Mouse (Mus musculus) midbrain, embryonic 16.5 days (tissue): ENCODE measurements around the gene Bend4. TPM values are rescaled to one million over a fixed set of nuclear protein-coding genes. Genes with fewer than 3 reads are reported as not detected.

Source experiments
- ATAC-seq: fragments of 200-750 bp; cut with Nextera tagmentation; 2 replicates; pipeline ENCODE4 v1.8.0; 2017; ENCODE audit warnings: moderate TSS enrichment
- H3K27ac ChIP-seq: fragments of 300-500 bp; sonication (generic); 2 replicates; pipeline ENCODE4 v1.5.1; 2014; ENCODE audit warnings: mild to moderate bottlenecking, low read length, mixed read lengths
- H3K27me3 ChIP-seq: fragments of 300-500 bp; sonication (generic); 2 replicates; pipeline ENCODE4 v1.6.1; 2014; ENCODE audit warnings: low read depth, low read length, mixed read lengths; ENCODE audit not compliant: control insufficient read depth, insufficient read depth
- H3K36me3 ChIP-seq: fragments of 300-500 bp; sonication (generic); 2 replicates; pipeline ENCODE4 v1.6.1; 2014; ENCODE audit warnings: mild to moderate bottlenecking, low read length, moderate library complexity, mixed read lengths; ENCODE audit not compliant: control insufficient read depth, insufficient read depth
- H3K4me1 ChIP-seq: fragments of 300-500 bp; sonication (generic); 2 replicates; pipeline ENCODE4 v1.6.1; 2014; ENCODE audit warnings: mild to moderate bottlenecking, low read length, mixed read lengths; ENCODE audit not compliant: control insufficient read depth, insufficient read depth
- H3K4me2 ChIP-seq: fragments of 300-500 bp; sonication (generic); 2 replicates; pipeline ENCODE4 v1.6.1; 2014; ENCODE audit warnings: mild to moderate bottlenecking, low read length, mixed read lengths
- H3K4me3 ChIP-seq: fragments of 300-500 bp; sonication (generic); 2 replicates; pipeline ENCODE4 v1.5.1; 2014; ENCODE audit warnings: low read depth, mild to moderate bottlenecking, low read length, moderate library complexity, mixed read lengths
- H3K9ac ChIP-seq: fragments of 300-500 bp; sonication (generic); 2 replicates; pipeline ENCODE4 v1.6.1; 2014; ENCODE audit warnings: low read depth, low read length, mixed read lengths
- H3K9me3 ChIP-seq: fragments of 300-500 bp; sonication (generic); replicated peaks from 2 replicates; pipeline ENCODE4 v1.6.1; 2014; ENCODE audit warnings: mild to moderate bottlenecking, low read length, mixed read lengths; ENCODE audit not compliant: control insufficient read depth, poor library complexity, severe bottlenecking
- WGBS: fragments of 180-500 bp; shearing (Covaris S2); extraction: QIAGEN DNeasy Blood & Tissue Kit; methylation state at CpG from one replicate; pipeline ENCODE4 v1.1.7; 2014; 5-methylcytosine and 5-hydroxymethylcytosine counted together
- polyA plus RNA-seq: library from polyadenylated mRNA; unstranded; fragments of >200 nt; fragmentation: Nextera tagmentation; extraction: Ambion mirVana; gene quantifications from 2 replicates; pipeline ENCODE4 v1.2.1, GENCODE M21; 2015

The Bend4 gene
- polyA plus RNA-seq, 1 experiment from 2014 or later, result 13.8 TPM

DNA sequence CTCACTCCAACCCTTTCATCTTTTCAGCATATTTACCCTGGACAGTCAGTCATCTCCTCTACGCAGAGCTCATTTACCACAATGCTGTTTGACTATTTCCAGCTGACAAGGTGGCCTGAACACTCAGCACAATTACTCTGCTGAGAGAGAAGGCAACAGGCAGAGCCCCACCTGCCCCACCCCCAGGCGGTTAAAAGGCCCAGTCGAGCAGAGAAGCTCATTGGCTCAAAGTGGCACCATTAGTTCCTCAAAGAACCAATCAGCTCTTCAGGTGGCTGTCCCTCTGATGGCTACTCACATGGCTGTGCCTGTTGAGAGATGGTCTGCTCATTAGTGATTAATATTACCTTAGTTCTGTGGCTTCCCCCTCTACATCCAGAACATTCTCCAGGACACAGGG lies 3.5 kb downstream of the Bend4 start:
- Histone ChIP-seq H3K36me3 (no peaks in the 10 kb centered on the region), H3K27me3 (no peaks in the 10 kb centered on the region; the same call in 1 of the 2 replicates), H3K27ac (no peak overlapping the region), H3K4me2 (no peak overlapping the region; the same call in 1 of the 2 replicates), H3K9ac (no peak overlapping the region), H3K4me3 (no peak overlapping the region), H3K9me3 (no peaks in the 10 kb centered on the region), H3K4me1 (peaks cover 25% of the 10 kb centered on the region)
- 31% methylated on average over 3 of the region's 3 CpGs for WGBS
- ATAC-seq, result no peak

DNA sequence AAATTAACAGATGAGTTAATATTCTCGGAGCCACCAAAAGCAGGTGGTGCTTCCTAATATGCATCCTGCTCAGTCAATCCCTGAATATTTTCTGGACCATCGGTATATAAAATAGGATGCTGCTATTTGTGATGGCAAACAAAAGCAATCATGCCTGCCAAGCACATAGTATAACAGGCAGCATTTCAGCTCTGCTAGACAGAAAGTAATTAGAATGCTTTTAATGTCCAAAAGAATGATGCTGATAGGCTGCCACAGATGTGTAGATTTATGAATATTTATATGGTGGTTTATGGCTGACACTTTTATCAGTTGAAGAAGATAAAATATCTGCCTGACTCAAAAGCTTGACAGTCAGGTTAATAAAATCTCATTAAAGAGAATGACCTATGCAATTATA lies 4.1 kb downstream of the Bend4 start:
- Histone ChIP-seq H3K4me2 (peak overlapping the region; percentile 17; the same call in 1 of the 2 replicates), H3K27me3 (no peaks in the 10 kb centered on the region; the same call in 1 of the 2 replicates), H3K9me3 (no peaks in the 10 kb centered on the region), H3K4me3 (no peak overlapping the region), H3K36me3 (no peaks in the 10 kb centered on the region), H3K9ac (no peak overlapping the region), H3K4me1 (peaks cover 25% of the 10 kb centered on the region), H3K27ac (peak overlapping the region; percentile 33; the same call in 1 of the 2 replicates)
- 45% methylated on average over 2 of the region's 2 CpGs for WGBS
- ATAC-seq, result no peak

DNA sequence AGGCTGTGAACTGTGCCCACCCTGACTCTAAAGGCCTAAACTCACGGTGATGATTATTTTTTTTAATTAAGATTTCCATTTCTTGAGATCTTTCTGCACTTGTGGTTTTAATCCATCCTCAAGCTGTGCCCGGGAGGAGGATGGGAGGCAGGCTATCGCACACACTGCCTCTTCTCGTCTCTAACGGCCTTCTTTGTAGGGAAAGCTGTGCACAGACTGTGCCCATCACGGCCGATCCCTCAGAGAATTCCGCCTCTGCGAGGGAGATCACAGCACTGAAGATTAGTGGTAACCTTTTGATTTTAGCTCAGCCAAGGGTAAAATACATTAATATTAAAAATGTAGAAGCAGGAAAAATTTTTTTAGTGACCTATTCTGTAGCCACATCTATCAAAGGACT lies 4.8 kb downstream of the Bend4 start:
- Histone ChIP-seq H3K4me2 (peak overlapping the region; percentile 42), H3K9me3 (no peaks in the 10 kb centered on the region), H3K27me3 (no peaks in the 10 kb centered on the region; the same call in 1 of the 2 replicates), H3K4me1 (peaks cover 25% of the 10 kb centered on the region), H3K9ac (0 out of 2 replicates have a peak overlapping the region, but pooled peaks have one; percentile 34), H3K4me3 (0 out of 2 replicates have a peak overlapping the region, but pooled peaks have one; percentile 6), H3K27ac (peak overlapping the region; percentile 73), H3K36me3 (no peaks in the 10 kb centered on the region)
- no peak for ATAC-seq
- WGBS, result 15% methylated on average over 9 of the region's 9 CpGs

DNA sequence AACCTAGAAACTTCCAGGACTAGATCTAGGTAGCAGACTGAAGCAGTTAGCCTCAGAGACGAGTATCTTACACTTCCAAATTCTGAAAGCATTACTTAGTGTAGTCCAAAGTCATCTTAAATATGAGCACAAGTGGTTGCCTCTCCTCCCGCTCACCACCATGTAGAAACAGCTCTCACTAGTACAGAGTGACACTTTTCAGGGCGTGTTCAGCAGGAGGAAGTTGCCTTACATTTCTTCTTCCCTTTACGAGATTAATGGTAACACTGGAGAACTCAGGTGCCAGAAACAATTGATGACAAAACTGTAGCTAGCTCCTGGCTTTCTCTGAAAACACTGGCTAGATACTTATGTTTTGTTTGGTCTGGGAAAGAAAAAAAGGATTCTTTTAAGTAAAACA lies 8.7 kb downstream of the Bend4 start:
- no peak overlapping the region for H3K27ac ChIP-seq
- H3K9ac ChIP-seq, result no peak overlapping the region
- peaks cover 10% of the 10 kb centered on the region; the same call in 1 of the 2 replicates for H3K36me3 ChIP-seq
- no peak for ATAC-seq
- no peaks in the 10 kb centered on the region for H3K27me3 ChIP-seq
- no peaks in the 10 kb centered on the region for H3K9me3 ChIP-seq
- no peak overlapping the region for H3K4me3 ChIP-seq
- H3K4me2 ChIP-seq, result no peak overlapping the region
- H3K4me1 ChIP-seq, result peaks cover 9% of the 10 kb centered on the region
- WGBS, result 90% methylated on average over 4 of the region's 4 CpGs

DNA sequence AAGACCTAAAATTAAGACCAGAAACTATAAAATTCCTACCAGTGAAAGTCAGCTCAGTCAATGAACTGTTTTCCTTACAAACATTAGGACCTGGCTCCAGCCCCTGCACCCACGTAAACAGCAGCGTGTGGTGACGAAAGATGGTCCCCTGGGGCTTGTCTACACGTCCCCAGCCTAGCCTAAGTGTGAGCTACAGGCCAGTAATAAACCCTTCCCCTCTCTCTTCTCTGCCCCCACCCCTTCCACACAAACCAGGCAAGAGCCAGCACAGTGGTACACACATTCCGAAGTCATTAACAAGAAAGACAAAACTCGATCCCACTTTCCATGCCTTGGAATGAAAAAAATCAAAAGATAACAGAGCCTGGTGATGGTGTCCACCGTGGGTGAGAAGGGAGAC lies 16.6 kb downstream of the Bend4 start:
- H3K27me3 ChIP-seq, result no peaks in the 10 kb centered on the region
- no peaks in the 10 kb centered on the region for H3K9me3 ChIP-seq
- H3K4me1 ChIP-seq, result no peaks in the 10 kb centered on the region
- H3K36me3 ChIP-seq, result peaks cover 3% of the 10 kb centered on the region; the same call in 1 of the 2 replicates
- no peak overlapping the region for H3K4me3 ChIP-seq
- WGBS, result 85% methylated on average over 7 of the region's 7 CpGs
- ATAC-seq, result no peak
- no peak overlapping the region for H3K9ac ChIP-seq
- H3K4me2 ChIP-seq, result no peak overlapping the region
- H3K27ac ChIP-seq, result no peak overlapping the region

DNA sequence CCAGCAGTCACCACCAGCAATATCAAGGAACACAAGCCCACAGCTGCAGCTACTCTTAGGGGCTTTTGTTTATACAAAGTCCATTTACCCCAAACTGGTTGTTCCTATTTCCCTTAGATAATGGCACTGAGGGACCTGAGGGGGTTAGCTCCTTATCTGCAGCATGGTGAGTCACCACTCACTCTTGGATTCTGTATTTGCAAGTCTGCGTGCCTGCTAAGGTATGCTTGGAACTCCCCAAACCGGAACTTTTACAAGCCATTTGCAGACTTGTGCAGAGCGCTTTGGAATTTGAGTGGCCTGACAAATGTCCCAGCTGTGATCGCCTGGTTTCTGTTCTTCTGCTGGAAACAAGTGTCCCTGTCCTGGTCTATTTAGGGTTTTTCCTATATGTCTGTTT lies 17.7 kb downstream of the Bend4 start:
- Histone ChIP-seq H3K27me3 (no peaks in the 10 kb centered on the region), H3K9me3 (no peaks in the 10 kb centered on the region), H3K4me3 (no peak overlapping the region), H3K36me3 (peaks cover 3% of the 10 kb centered on the region; the same call in 1 of the 2 replicates), H3K9ac (no peak overlapping the region), H3K27ac (no peak overlapping the region), H3K4me1 (no peaks in the 10 kb centered on the region), H3K4me2 (no peak overlapping the region)
- 98% methylated on average over 4 of the region's 4 CpGs for WGBS
- ATAC-seq, result no peak

DNA sequence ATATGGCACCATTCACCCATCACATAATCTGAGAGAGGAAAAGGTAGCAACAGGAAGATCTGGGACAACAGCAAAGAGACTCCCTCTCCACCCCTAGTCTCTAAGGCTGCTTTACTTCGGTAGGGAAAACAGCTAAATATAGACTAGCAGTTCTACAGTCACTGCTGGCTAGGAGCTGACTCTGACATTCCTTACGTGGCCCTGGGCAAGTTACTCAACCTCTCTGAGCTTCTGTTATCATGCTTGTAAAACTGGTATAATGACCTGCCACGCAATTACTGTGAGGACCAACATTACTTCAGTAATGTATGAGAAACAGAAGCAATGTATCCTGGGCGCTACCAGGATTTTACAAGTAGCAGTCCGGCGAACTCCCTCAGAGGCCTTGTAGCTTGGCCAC lies 19.7 kb downstream of the Bend4 start:
- ATAC-seq, result no peak
- Histone ChIP-seq H3K4me1 (no peaks in the 10 kb centered on the region), H3K9ac (no peak overlapping the region), H3K27ac (no peak overlapping the region), H3K27me3 (no peaks in the 10 kb centered on the region), H3K36me3 (peaks cover 3% of the 10 kb centered on the region; the same call in 1 of the 2 replicates), H3K4me3 (no peak overlapping the region), H3K9me3 (no peaks in the 10 kb centered on the region), H3K4me2 (no peak overlapping the region)
- 94% methylated on average over 6 of the region's 6 CpGs for WGBS

DNA sequence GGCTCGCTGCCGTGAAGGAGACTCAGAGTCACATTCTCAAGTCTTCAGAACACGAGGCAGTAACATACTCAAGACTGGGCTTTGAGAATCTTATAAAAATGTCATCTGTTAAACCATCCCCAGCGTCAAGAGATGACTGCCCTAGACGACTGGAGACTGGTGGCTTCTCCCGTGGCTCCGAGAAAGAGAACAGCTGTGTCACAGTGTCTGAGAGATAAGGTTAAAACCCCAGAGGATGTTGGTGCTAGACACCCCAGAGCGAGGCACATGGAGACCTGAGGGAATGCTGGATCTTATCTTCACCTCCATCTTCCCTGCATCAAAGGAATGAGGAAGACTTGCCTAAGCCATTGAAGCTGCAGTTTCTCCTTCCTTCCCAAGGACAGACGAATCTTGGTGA lies 23.2 kb downstream of the Bend4 start:
- 90% methylated on average over 9 of the region's 9 CpGs for WGBS
- ATAC-seq, result no peak

DNA sequence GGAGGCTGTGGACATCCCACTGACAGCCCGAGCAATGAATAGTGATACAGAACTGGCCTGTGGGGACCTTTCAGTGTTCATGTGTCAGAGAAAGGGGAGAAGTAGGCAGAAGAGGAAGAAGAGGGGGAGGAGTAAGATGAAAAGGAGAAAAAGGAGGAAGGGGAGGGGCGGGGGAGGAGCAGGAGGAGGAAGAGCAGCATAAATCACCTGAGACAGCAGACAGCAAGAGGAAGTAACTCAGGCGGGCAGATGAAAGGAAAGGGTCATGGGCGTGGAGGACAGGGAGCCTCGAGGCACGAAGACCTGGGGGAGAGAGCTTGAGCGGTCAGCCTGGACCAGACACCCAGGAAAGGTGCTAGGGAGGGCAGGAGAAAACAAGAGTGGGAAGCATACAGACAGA lies 23.7 kb downstream of the Bend4 start:
- Histone ChIP-seq H3K4me1 (no peaks in the 10 kb centered on the region), H3K4me3 (no peak overlapping the region), H3K9me3 (no peaks in the 10 kb centered on the region), H3K4me2 (no peak overlapping the region), H3K27ac (no peak overlapping the region), H3K36me3 (peaks cover 3% of the 10 kb centered on the region; the same call in 1 of the 2 replicates), H3K27me3 (no peaks in the 10 kb centered on the region), H3K9ac (no peak overlapping the region)
- no peak for ATAC-seq
- WGBS, result 90% methylated on average over 7 of the region's 7 CpGs

More for the DNA sequence above, 23.2 kb downstream of the Bend4 start:
- no peak overlapping the region for H3K27ac ChIP-seq
- no peaks in the 10 kb centered on the region for H3K9me3 ChIP-seq
- peaks cover 3% of the 10 kb centered on the region; the same call in 1 of the 2 replicates for H3K36me3 ChIP-seq
- H3K9ac ChIP-seq, result no peak overlapping the region
- no peak overlapping the region for H3K4me3 ChIP-seq
- H3K4me1 ChIP-seq, result no peaks in the 10 kb centered on the region
- no peaks in the 10 kb centered on the region for H3K27me3 ChIP-seq
- H3K4me2 ChIP-seq, result no peak overlapping the region
